Mouse (Mus musculus) neural tube, embryonic 14.5 days (tissue): ENCODE data around the gene Pde3a. TPM values are rescaled to one million over a fixed set of nuclear protein-coding genes. Genes with fewer than 3 reads are reported as not detected.

Experiments used
- ATAC-seq: fragments of 200-750 bp; cut with Nextera tagmentation; 2 replicates; pipeline ENCODE4 v1.8.0; 2017; ENCODE audit warnings: low read depth, mild to moderate bottlenecking, moderate TSS enrichment, moderate library complexity
- H3K27ac ChIP-seq: fragments of 300-500 bp; sonication (generic); 2 replicates; pipeline ENCODE4 v1.5.1; 2014; ENCODE audit warnings: low read depth, mild to moderate bottlenecking, control low read depth, low read length, moderate library complexity, mixed read lengths
- H3K27me3 ChIP-seq: fragments of 300-500 bp; sonication (generic); 2 replicates; pipeline ENCODE4 v1.6.1; 2014; ENCODE audit warnings: low read length; ENCODE audit not compliant: control insufficient read depth, insufficient read depth
- H3K36me3 ChIP-seq: fragments of 300-500 bp; sonication (generic); 2 replicates; pipeline ENCODE4 v1.6.1; 2014; ENCODE audit warnings: low read length, mixed read lengths; ENCODE audit not compliant: control insufficient read depth, insufficient read depth
- H3K4me1 ChIP-seq: fragments of 300-500 bp; sonication (generic); 2 replicates; pipeline ENCODE4 v1.6.1; 2014; ENCODE audit warnings: low read length; ENCODE audit not compliant: control insufficient read depth, insufficient read depth
- H3K4me2 ChIP-seq: fragments of 300-500 bp; sonication (generic); 2 replicates; pipeline ENCODE4 v1.6.1; 2014; ENCODE audit warnings: mild to moderate bottlenecking, low read depth, low read length, control low read depth
- H3K4me3 ChIP-seq: fragments of 300-500 bp; sonication (generic); 2 replicates; pipeline ENCODE4 v1.5.1; 2014; ENCODE audit warnings: low read depth, low read length, control low read depth, mixed read lengths
- H3K9ac ChIP-seq: fragments of 300-500 bp; sonication (generic); replicated peaks from 2 replicates; pipeline ENCODE4 v1.6.1; 2014; ENCODE audit warnings: low read depth, mild to moderate bottlenecking, control low read depth, low read length, mixed read lengths
- H3K9me3 ChIP-seq: fragments of 300-500 bp; sonication (generic); 2 replicates; pipeline ENCODE4 v1.6.1; 2016; ENCODE audit warnings: low read length; ENCODE audit not compliant: control insufficient read depth
- WGBS: fragments of 180-500 bp; shearing (Covaris S2); extraction: QIAGEN DNeasy Blood & Tissue Kit; methylation state at CpG from one replicate; pipeline ENCODE4 v1.1.7; 2014; 5-methylcytosine and 5-hydroxymethylcytosine counted together
- polyA plus RNA-seq: library from polyadenylated mRNA; unstranded; fragments of >200 nt; fragmentation: Nextera tagmentation; extraction: Ambion mirVana; gene quantifications from 2 replicates; pipeline ENCODE4 v1.2.1, GENCODE M21; 2014

The Pde3a gene
- polyA plus RNA-seq, 1 experiment from 2014 or later = 2.3 TPM

DNA sequence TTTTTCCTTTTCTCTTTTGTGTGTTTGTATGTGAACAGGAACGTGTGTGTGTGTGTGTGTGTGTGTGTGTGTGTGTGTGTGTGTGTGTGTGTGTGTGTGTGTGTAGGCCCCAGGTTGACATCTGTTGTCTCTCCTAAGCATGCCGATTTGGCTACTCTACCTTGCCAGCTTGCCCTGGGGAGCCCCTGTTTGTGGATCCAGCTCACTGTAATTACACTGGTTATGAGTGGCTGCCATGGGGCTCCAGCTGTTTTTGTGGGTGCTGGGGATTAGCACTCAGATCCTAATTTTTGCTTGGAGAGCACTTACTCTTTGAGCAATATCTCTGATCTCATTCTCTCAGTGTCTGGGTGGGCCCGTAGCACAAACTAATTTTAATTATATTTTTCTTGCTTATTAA lies 32.6 kb downstream of the Pde3a start:
- H3K27me3 ChIP-seq = no peaks in the 10 kb centered on the region
- no peak for ATAC-seq
- no peaks in the 10 kb centered on the region for H3K4me1 ChIP-seq
- no peak overlapping the region for H3K9ac ChIP-seq
- no peak overlapping the region for H3K4me3 ChIP-seq
- H3K9me3 ChIP-seq = no peaks in the 10 kb centered on the region
- no peaks in the 10 kb centered on the region for H3K36me3 ChIP-seq
- WGBS = 58% methylated on average over 3 of the region's 3 CpGs
- H3K4me2 ChIP-seq = no peak overlapping the region
- H3K27ac ChIP-seq = no peak overlapping the region

DNA sequence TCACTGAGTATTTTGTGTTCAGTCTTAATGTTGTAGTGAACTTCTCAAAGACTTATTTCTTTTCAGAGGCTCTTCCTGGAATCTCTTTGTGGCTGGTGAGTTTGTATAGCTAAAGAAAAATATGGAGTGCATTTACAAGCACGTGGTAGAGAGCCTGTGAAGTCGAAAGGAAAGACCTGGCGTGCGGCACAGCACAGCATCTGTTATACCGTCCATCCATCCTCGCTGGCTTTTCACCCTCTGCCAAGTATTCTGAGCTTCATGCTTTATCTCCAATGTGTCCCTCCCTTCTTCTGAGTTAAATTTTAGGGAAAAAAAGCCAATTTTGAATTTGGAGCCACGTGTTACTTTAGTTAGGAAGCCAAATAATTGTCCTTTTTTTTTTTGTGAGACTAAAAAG lies 33.7 kb downstream of the Pde3a start:
- no peaks in the 10 kb centered on the region for H3K4me1 ChIP-seq
- no peak for ATAC-seq
- H3K27me3 ChIP-seq = no peaks in the 10 kb centered on the region
- H3K9ac ChIP-seq = no peak overlapping the region
- no peaks in the 10 kb centered on the region for H3K9me3 ChIP-seq
- 78% methylated on average over 7 of the region's 7 CpGs for WGBS
- H3K36me3 ChIP-seq = no peaks in the 10 kb centered on the region
- H3K4me3 ChIP-seq = no peak overlapping the region
- no peak overlapping the region for H3K4me2 ChIP-seq
- no peak overlapping the region for H3K27ac ChIP-seq

DNA sequence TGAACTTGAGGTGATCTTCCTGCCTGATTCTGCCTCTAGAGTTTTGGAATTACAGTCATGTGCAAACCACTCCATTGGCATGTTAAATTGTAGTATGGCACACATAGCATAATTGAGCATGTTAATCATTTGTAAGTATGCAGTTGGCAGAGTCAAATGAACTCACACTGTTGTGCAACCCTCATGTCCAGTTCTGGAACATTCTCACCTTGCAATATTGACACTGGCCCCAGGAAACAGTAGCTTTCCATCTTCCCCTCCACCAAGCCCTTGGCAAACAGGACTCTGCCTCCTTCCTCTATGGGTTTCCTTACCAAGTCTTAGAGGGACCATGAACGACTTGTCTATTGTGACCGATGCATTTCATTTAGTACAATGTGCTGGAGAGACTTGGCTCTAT lies 42.1 kb downstream of the Pde3a start:
- Histone ChIP-seq H3K4me3 (no peak overlapping the region), H3K27me3 (no peaks in the 10 kb centered on the region), H3K27ac (no peak overlapping the region), H3K4me2 (no peak overlapping the region), H3K9me3 (no peaks in the 10 kb centered on the region), H3K4me1 (no peaks in the 10 kb centered on the region), H3K36me3 (no peaks in the 10 kb centered on the region), H3K9ac (no peak overlapping the region)
- WGBS = 97% methylated on average over 2 of the region's 2 CpGs
- ATAC-seq = no peak

DNA sequence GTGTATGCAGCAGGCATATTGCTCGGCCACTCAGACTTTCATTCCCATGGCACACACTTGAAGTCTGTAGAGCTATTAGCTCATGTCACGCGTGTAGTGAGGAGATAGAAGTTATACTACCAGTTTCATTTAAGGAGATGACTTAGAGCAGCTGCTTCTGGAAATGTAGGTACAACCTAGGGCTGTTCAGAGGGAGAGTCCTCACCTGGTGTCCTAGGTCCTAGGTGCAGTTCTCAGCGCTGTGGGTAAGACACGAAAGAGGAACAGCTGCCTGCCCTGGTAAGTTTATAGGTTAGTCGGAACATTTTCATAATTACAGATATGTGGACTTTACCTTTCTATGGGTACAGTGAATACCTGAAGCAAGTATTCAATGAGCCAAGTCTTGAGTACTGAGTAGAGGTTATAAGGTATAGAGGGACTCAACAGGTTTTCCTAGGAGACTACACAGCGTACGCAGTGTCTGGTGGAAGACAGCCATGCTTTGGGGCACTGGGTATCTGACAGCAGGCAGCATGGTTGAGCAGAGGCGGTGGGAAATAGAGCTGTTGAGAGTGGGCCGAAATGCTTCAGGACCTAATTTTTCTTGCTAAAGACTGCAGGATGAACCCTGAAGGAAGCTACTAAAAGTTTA lies 43.9 kb downstream of the Pde3a start:
- Histone ChIP-seq H3K27ac (no peak overlapping the region), H3K4me3 (no peak overlapping the region), H3K4me2 (no peak overlapping the region), H3K27me3 (no peaks in the 10 kb centered on the region), H3K9me3 (no peaks in the 10 kb centered on the region), H3K9ac (no peak overlapping the region), H3K4me1 (no peaks in the 10 kb centered on the region), H3K36me3 (no peaks in the 10 kb centered on the region)
- ATAC-seq = no peak
- 88% methylated on average over 10 of the region's 10 CpGs for WGBS

DNA sequence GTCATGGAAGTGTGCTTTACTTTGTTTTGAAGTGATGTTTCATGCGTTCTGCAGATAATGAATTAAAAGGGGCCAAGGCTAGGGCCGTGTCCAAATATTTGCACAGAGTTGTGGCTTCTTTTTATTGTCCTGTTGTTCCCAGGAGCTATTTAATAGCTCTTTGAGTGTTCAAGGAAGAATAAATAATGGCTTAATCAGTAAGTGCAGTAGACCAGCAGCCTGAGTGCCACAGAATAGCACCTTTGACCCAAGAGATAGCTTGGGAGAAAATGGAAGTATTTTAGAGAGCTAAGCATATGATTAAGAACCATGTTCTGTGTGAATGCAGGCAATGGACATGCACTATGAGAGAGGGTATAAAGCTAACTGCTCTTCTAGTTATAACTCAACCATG lies 44.4 kb downstream of the Pde3a start:
- Histone ChIP-seq H3K4me2 (no peak overlapping the region), H3K36me3 (no peaks in the 10 kb centered on the region), H3K9ac (no peak overlapping the region), H3K4me3 (no peak overlapping the region), H3K27ac (no peak overlapping the region), H3K9me3 (no peaks in the 10 kb centered on the region), H3K4me1 (no peaks in the 10 kb centered on the region), H3K27me3 (no peaks in the 10 kb centered on the region)
- ATAC-seq = no peak
- 33% methylated on average over 2 of the region's 2 CpGs for WGBS

DNA sequence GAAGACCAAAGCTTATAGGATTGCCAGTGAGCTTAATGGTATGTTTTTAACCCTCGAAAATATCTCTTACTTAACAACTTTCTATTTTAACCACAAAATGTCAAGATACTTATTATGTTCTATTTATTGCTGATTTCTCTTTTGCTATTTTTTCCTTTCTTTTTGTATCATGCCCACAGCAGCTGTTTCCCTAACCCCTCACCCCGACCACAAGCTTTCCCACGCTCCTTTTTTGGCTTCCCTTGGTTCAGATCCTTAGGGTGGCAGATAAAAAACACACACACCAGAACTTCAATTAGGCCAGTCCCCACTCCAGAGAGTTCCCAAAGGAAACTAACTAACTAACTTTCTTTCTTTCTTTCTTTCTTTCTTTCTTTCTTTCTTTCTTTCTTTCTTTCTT lies 46.2 kb downstream of the Pde3a start:
- no peak for ATAC-seq
- Histone ChIP-seq H3K4me3 (no peak overlapping the region), H3K4me1 (no peaks in the 10 kb centered on the region), H3K36me3 (no peaks in the 10 kb centered on the region), H3K27ac (no peak overlapping the region), H3K4me2 (no peak overlapping the region), H3K9me3 (no peaks in the 10 kb centered on the region), H3K9ac (no peak overlapping the region), H3K27me3 (no peaks in the 10 kb centered on the region)
- WGBS = 90% methylated on average over 3 of the region's 3 CpGs

DNA sequence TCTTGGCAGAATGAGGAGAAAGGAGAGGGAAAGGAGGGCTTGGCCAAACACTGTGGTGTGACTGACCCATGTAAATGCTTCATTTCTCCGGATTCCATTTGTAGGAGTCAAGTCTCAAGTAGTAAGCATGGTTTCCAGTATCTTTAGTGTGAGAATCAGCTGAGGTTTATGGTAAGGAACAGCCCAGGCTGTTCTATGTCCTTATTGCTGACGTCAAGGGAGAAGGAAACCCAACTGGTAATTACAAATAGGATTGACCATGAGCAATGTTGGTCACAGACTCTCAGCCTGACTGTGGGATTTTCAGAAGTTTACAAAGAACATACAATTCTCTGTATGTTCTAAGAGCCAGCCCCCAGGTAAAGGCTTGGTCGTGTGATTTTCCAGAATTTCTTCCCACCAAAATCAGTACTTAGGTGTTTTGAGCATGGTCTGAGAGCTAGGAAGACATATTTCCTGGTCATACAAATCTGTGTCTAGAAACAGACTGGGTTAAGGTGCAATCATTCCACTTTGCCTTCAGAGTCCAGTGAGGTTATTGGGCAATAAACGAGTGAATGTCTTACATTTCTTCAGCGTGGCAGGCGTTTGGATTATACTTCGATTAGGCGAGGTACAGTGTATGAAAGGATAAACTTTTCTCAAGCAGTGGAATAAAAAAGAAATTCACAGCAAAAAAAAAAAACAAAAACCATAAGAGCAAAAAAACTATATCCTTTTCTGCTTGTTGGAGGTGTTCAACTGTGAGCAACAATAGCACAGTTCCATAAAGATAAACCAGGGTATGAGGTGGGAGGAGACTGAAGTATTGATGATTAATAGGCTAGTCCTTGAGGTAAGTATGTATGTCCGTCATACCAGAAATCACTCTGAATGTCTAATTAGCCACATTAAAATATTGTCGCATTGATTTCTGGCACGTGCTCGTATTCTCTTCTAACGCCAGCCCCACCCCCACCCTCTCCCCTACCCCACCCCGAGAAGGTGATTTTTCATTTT lies 53.0 kb downstream of the Pde3a start:
- H3K4me2 ChIP-seq = no peak overlapping the region
- H3K4me1 ChIP-seq = no peaks in the 10 kb centered on the region
- no peak overlapping the region for H3K9ac ChIP-seq
- no peak overlapping the region for H3K4me3 ChIP-seq
- no peak overlapping the region for H3K27ac ChIP-seq
- H3K36me3 ChIP-seq = no peaks in the 10 kb centered on the region
- ATAC-seq = no peak
- H3K27me3 ChIP-seq = no peaks in the 10 kb centered on the region
- no peaks in the 10 kb centered on the region for H3K9me3 ChIP-seq
- WGBS = 83% methylated on average over 14 of the region's 14 CpGs

DNA sequence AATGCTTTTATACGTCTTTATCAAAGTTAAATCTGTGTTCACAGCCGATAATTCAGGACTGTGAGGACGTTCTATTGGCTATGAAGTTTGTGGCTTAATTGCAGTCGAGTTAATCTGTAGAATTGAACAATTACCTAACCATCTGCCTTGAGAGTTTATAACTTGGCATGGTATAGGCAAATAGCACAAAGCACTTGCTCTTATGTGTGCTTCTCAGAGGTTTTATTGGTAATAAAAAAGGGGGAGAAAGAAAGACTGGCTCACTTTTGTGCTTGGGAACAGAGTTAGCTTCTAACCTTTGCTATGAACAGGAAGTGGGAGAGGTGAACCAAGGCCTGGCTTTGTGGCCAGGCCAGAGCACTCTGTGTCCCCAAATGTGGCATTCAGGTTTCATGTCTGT lies 53.8 kb downstream of the Pde3a start:
- H3K36me3 ChIP-seq = no peaks in the 10 kb centered on the region
- H3K27me3 ChIP-seq = no peaks in the 10 kb centered on the region
- WGBS = 31% methylated on average over 4 of the region's 4 CpGs
- no peak; the same call in 1 of the 2 replicates for ATAC-seq
- H3K9me3 ChIP-seq = no peaks in the 10 kb centered on the region
- no peak overlapping the region for H3K27ac ChIP-seq
- no peaks in the 10 kb centered on the region for H3K4me1 ChIP-seq
- H3K4me2 ChIP-seq = no peak overlapping the region
- no peak overlapping the region for H3K4me3 ChIP-seq
- H3K9ac ChIP-seq = no peak overlapping the region

DNA sequence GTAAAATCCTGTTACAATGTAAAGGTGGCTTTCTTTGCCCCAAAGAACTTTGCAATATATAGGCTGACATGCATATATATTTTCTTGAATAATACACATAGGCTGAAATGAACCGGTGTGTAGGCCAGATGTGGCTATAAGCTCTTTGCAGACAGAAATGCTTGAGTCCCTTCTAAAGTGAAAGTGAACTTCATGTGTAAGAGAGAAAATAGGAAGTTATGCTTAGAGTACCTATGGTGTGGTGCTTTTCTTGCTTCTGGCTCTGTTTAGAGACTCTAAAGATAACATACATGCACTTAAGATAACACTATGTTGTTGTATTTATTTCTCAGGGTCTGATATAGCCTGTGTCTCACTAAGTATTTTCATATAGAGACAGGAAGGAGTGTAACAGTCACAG lies 58.3 kb downstream of the Pde3a start:
- Histone ChIP-seq H3K27me3 (no peaks in the 10 kb centered on the region), H3K9ac (no peak overlapping the region), H3K36me3 (no peaks in the 10 kb centered on the region), H3K4me3 (no peak overlapping the region), H3K4me1 (no peaks in the 10 kb centered on the region), H3K27ac (no peak overlapping the region), H3K9me3 (no peaks in the 10 kb centered on the region), H3K4me2 (no peak overlapping the region)
- WGBS = 93% methylated on average over 1 of the region's 1 CpGs
- ATAC-seq = no peak
